Mouse (Mus musculus): Measurements from ENCODE around the gene Lrrc36.

Gene Lrrc36

DNA sequence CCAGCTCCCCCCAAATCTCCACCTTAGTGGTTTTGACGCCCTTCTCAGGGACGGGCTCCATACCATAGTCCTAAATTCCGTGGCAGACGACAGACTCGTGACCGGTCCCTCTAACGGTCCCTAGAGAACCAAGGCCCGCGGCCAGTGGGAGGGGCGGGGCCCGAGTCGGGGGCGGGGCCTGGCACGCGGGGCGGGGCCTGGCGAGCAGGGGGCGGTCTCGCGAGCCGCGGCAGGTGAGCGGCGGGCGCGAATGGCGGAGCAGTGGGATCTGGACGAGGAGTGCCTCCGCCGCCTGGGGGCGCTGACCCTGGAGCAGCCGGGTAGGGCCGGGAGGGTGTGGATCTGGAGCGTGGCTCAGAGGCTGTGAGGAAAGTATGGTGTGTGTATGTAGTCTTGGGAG, at the start of gene Lrrc36, which contains the start of gene Kctd19:
Gene Lrrc36 (plus strand): TSS at position 181 of the 400 bp plus-strand sequence.
Gene Kctd19 (minus strand): TSS at position 112 of the 400 bp plus-strand sequence.
- peak; percentile 24 to 75 for DNase-seq

DNA sequence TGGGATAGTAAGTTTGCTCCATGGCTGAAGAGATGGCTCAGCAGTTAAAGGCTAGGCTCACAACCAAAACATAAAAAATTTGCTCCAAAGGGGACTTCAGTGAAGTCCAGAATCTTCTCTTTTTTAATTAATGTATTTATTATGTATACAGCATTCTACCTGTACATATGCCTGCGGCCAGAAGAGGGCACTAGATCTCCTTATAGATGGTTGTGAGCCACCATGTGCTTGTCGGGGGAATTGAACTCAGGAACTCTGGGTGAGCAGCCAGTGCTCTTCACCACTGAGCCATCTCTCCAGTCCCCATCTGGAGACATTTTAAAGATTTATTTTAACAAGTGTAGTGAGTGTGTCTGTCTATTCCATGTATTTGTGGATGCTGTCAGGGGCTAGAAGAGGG, 46.3 kb upstream of the Lrrc36 start:
- DNase-seq = peak in 1 of 2 experiments; percentile 46

DNA sequence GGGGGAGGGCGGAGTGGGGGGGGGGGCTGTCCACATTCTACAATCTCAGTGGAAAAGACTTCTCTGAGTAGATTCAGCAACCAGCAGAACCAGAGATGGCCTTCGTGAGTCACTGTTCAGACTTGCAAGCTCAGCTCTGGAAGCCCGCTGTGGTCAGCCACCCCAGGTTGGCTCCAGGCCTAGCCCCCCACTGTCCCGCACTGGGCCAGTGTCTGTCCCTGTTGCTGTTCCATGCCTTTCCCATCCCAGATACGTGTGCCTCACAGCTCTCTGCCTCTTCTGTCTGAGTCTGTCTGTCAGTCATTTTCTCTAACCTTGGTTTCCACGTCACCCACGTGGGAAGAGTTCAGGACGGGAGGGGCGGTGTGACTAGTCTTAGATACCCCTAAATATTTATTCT, 40.9 kb upstream of the Lrrc36 start:
- DNase-seq = no peak

DNA sequence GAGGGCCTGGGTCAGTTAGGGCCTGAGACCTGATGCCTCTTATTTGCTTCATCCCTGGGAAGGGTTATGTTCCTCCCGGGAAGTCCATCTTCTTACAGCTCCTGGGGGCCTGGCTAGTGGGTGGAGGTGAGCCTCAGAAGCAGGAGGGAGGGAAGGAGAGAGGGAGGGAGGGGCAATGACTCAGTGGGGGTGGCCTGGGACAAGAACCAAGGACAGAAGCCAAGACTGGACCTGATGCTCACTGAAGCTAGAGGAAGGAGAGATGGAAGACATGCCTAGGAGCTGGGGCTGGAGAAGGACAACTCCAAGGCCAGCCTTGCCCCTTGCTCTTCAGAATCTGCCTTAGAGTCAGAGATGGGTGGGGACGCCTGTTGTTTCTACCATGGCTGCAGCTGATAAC, 40.3 kb upstream of the Lrrc36 start, which contains the start of gene Plekhg4:
Gene Plekhg4 (plus strand): TSS at position 243 of the 400 bp plus-strand sequence.
- DNase-seq = no peak

DNA sequence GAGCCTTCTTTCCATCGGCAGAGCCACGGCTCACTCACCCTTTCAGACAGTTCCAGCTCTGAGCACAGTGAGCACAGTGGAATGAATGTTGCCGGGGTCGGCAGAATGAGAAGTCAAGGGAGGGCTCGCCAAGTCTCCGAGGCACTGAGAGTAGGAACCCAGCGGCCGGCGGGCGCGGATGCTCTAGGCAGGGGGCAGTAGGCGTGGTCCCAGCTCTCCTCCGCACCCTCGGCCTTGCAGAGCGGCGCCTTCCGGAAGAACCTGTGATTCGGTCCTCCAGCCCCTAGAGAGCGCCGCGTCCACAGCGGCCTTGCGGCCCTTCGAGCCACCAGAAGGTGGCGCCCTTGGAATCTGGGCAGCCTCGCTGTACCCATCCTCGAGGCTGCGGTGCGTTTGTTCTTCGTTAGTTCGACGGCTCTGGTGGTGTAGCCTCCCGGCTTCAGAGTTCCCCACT, 38.8 kb upstream of the Lrrc36 start:
- DNase-seq = peak in 1 of 2 experiments; percentile 48

DNA sequence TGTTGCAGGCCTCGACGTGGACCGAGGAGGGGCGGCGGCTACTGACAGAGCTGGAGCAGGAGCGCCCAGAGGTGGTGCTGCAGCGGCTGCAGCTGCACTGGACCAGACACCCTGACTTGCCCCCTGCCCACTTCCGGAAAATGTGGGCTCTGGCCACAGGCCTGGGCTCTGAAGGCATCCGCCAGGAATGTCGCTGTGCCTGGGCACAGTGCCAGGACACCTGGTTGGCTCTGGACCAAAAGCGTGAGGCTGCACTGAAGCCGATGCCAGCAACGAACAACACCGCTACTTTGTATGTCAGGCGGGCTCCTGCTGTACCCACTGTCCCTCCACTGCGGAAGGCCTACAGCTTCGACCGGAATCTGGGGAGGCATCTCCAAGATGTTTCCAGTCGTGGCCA, 34.7 kb upstream of the Lrrc36 start:
- DNase-seq = peak; percentile 60 to 85

DNA sequence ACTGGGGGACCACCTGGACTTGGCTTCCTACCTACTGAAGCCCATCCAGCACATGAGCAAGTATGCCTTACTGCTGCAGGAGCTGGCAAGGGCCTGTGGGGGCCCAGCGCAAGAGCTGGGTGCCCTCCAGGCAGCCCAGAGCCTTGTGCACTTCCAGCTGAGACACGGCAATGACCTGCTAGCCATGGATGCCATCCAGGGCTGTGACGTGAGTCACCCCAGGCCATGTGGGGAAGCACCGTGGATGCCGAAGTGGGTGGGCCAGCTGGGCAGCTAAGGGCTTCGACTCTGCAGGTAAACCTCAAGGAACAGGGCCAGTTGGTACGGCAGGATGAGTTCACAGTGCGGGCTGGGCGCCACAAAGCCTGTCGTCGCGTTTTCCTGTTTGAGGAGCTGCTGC, 33.1 kb upstream of the Lrrc36 start:
- DNase-seq = no peak

DNA sequence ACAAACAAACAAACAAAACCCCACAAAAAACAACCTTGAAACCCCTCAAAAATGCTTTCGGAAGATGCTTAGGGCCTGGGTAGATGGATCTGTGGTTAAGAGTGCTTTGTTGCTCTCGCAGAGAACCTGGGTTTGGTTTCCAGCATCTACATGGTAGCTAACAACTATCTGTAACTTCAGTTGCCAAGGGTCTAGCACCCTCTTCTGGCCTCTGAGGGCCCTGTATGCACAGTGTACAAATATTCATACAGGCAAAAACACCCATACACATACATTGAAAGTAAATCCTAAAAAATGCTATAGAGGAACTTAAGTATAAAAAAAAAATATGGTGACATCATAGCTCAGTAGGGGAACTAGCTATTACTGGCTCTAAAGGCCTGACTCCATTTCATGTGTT, 29.3 kb upstream of the Lrrc36 start:
- no peak for DNase-seq

DNA sequence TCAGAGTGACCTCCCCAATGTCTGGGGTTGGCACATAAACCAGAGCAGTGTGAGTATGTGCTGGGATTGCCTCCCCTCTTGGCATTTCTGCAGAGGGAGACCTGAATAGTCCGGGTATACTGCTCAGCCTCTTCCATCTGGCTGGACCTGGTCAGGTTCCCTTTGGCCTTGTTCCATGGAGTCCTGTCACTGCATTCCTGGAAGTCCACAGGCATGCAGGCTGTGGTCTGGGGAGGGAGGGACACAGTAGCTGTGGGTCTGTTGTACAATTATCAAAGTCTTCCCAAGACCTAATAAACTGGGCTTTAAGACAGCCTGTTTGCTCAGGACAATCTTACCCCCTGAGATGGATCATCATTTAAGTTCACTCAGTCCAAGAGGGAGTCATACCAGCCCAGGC, 26.2 kb upstream of the Lrrc36 start:
- DNase-seq = peak; percentile 68 to 71

DNA sequence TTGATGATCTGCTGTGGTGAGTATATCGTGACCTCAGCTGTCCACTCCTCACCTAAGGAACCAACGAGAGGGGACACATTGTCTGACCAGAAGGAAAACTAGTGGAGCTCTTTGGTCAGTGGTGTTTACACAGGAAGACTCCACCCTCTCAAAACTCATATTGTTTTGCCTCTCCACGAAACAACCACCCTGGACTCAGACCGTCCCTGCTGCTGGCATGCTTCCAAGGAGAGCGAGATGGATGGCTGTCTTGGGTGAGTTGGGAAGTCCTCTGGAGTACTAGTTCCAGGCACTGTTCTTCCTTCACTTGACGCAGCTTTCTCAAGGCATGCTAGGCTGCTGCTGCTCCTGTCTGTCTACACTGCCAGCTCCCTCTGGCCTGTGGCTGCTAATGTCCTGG, 24.3 kb upstream of the Lrrc36 start:
- peak in 1 of 2 experiments; percentile 44 for DNase-seq

DNA sequence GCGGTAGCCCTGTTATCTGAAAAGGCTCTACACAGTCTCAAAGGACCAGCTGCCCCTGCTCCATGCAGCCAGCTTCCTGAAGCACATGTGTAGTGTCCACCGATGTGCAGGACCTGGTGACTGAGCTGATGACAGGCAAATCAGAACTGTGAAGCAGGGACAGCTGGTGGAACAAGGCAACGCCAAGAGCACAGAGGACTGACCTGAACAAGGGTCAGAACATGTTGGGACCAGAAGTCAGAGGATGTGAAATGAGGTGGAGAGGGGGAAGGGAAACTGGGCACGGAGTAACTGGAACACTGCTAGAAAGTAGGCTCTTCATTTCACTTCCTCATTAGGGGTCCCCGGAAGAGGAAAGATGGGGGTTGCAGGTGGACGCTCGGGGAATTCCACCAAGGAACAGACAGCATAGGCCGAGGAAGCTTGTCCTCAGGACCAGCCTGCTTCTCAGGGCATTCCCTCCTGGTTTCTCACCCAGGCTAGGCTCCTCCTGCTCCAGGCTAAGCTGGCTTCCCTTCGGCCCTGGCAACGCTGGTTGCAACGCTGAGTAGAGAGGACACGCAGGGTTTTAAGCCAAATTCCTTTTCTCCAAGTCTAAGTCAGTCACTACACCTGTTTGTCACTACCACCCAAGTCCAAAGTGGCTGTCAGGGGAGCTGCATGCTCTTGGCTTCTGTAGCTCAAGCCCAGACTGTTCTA, 20.1 kb upstream of the Lrrc36 start:
- no peak for DNase-seq

DNA sequence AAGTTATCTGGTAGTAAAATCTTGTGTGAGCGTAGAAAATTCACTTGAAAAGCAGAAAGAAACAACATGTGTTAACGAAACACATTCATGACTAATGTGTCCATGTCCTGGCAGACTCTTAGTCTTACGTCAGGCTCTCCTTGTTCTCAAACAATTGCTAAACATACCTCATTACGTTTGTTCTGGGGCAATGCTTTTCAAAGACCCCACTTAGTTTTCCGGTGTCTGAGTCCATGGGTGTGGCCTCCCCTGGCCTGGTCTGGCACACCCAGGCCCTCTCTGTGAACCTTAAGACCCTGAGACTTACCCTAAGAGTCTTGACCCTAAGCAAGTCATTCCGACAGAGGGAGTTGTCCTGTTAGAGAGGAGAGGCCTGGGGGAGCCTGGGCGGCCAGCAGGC, 19.5 kb upstream of the Lrrc36 start:
- no peak for DNase-seq

DNA sequence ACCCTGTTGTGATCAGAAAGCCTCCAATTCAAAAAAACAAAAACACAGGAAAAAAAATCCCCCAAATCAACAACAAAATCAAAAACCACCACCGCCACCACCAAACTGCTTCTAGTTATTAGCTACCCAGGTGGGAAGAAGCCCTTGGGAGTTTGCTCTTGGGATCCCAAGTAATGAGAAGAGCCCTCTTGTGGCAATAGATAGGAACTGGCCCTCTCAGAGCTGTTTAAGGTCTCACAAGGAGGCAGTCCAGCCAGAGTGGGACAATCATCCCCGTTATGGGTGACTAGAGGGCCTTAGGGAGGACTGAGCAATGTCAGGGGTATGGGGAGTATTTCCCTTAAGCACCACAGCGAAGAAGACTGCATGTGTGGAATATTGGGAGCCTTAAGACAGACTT, 15.6 kb upstream of the Lrrc36 start:
- peak; percentile 72 to 73 for DNase-seq

DNA sequence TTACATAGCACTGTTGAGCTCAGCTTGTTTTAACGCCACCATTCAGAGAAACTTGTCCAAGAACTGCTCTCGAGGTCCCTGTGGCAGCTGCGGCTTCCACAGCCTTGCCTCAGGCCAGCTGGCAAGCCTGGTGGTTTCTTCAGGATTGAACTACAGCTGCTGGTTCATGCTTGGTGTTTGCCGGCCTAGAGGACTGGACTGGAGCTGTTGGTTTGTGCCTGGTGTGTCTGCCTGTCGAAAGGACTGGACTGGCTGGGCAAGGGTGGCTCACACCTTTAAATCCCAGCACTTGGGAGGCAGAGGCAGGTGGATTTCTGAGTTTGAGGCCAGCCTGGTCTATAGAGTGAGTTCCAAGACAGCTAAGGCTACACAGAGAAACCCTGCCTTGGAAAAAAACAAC, 13.4 kb upstream of the Lrrc36 start:
- DNase-seq = no peak

DNA sequence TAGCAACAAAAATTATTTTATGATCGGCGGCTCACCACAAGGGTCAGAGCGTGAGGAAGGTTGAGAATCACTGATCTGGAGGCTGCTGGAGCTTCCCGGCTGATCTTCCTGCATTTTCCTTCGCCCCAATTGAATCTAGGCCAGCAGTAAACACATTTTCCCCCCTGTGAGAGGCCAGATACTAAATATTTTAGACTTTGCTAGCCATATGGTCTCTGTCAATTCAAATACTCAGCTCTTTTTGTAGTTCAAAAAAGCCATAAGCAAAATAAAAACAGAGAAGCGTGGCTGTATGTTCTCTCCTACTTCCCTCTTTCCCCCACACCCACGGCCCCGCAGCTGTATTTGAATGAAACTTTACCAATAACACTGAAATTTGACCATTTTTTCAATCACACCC, 9.9 kb upstream of the Lrrc36 start:
- no peak for DNase-seq

DNA sequence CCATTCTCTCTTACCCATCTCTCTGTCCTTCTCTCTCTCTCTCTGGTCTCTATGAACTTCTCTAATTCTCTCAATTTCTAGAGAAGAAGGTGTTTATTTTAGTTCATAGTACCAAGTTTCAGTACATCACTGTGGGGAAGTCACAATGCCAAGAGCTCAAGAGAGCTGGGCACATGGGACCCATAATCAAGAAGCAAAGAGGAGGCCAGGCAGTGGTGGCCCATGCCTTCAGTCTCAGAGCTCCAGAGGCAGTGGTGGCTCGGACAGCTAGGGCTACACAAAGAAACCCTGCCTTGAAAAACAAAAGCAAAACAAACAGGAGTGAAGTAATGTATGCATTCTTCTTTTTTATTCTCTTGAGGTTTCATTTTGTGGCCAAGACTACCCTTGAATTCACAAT, 8.9 kb upstream of the Lrrc36 start:
- DNase-seq = no peak

DNA sequence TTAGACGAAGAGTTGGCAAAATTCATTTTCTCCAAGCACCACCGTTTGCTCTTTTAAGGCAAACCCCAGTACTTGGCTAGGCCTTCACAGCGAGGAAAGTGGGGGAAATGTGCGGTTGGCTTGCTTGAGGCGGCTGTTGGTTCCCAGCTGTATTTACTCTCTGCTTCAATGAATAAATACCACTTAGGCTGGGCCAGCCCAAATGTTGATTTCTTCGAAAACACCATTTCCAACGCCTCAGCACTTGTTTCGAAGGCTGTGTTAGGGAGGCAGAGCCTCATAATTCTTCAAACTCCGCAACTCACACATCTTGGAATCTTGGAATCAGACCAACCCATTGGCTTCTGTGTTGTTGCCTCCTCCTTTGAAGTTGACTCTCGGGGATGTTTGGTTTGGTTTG, 7.0 kb upstream of the Lrrc36 start:
- no peak for DNase-seq

DNA sequence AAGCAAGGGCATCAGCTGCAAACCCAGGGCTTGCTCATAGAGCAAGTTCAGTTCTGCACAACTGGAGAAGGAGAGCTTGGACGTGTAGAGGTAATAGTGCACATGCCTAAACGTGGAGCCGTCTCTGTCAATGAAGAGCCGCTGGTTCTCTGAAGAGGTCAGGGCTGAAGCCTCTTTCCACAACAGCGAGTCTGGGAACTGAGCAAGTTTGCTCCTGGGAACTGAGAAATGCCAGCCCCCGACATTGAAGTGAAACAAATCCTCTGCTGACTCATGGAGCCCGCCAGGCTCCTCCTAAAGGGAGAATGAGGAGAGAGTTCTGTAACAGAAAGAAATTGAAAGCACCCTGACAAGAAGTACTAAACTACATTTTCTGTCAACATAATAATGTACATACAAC, 5.0 kb upstream of the Lrrc36 start:
- no peak for DNase-seq

DNA sequence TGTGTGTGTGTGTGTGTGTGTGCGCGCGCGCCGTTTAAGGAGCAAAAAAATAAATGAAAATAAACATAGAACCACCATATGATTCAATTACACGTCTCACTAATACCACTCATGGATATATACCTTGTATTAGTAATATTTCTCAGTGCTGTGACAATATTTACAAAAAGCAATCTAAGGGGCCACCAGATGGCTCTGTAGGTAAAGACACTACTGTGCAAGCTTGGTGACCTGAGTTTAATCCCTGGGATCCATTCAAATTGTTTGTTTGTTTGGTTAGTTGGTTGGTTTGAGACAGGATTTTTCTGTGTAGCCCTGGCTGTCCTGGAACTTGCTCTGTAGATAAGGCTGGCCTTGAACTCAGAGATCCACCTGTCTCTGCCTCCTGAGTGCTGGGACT, 3.4 kb upstream of the Lrrc36 start:
- DNase-seq = no peak

DNA sequence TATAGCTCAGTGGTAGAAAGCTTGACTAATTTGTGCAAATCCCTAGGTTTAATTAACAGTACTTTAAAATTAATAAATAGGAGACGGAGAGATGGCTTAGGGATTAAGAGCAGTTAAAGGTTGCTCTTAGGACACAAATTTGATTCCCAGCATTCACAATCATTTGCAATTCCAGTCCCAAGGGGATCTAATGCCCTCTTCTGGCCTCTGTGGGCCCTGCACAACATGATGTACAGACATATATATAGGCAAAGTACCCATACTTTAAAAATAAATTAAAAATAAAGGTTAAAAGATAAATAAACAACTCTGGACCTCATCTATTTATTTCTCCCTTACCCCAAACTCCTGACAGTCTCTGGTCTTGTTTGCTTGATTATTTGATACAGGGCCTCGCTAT, 5.6 kb downstream of the Lrrc36 start:
- DNase-seq = peak in 1 of 2 experiments; percentile 20

DNA sequence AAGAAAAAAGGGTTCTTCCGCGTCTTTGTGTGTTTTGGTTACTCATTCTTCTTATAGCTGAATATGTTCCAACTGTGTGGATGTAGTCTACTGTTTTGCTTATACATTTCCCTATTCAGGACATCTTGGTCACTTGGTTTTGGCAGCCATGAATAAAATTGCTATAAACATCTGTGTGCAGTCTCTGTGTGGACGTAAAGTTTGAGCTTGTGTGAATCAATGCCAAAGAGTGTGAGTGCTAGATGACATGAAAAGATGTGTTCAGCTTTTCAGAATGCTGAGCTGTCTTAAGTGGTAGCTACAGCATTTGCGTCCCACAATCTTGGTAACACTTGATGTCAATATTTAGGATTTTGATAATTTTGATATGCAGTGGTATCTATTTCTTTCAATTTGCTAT, 6.4 kb downstream of the Lrrc36 start:
- DNase-seq = no peak

DNA sequence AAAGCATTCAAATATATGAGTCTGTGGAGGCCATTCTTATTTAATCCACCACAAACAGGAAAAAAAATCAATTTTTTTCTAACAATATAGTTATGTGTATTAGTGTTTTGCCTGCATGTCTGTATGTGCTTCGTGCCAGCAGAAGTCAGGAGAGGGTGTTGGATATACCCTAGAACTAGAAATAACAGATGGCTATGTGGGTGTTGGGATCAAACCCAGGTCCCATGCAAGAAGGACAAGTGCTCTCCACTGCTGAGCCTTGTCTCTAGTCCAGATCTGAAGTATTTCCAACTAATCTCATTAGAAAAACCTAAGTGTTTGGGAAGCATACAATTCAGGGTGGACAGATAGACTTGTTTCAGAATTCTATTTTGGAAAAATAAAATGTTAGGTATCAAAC, 8.6 kb downstream of the Lrrc36 start:
- DNase-seq = no peak

DNA sequence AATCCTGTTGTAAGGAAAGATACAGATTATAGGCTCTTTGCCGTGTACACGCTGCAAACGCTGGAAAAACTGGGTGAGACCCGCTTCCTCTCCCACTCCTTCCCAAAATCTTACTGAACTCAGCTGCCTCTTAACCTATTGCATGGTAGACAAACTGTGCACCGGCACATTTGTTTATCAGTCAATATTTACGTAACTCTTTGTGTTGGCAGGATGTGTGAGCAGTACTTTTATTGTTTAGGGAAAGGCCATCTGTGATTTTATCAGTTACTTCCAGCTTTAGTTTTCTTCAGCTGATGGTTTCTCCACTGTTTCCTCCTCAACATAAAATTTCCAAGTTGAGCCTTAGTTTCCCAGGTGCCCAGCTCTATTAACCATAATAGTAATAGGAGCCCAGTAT, 13.5 kb downstream of the Lrrc36 start:
- DNase-seq = no peak

DNA sequence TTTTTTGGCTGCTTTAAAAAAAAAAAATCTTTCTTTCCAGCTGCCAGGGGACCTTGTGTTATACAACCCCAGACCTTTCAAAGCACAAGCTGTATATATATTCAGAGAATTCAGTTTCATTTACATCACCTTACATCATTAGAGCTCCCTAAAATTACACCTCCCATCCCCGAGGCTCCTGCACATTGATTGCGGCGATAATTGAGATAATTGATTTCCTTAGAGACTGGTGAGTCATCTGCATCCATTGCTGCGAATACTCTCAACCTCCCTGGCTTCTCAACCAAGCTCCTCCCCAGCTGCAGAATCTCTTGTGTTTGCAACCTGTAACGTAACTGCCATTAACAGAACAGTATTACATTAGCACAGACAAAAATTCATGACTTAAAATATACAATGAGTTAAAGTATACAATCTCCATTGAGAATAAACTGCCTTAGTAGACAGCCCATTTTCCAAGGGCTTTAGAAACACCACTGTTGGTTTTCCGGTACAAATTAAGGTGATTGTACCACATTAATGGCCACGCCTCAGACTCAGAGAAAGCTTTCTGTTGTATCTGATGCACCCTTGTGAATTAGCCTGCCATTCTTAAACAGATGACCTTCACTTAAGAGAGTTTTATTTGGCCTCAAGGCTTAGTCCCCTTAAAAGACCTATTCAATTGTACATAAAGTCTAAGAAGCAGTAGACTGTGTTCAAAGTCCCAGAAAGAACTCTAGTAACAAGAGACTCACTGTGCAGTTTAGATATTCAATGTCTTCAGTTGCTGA, 18.6 kb downstream of the Lrrc36 start:
- DNase-seq = no peak
